Mouse (Mus musculus) natural killer cell, adult 2 months (primary cell): Measurements from ENCODE around the gene Cyp2u1.
"Not testable (repeated sequence)": the region's sequence is repeated elsewhere in the genome, so short reads cannot be mapped to it uniquely, and the experiment has no call there.

ENCODE experiments used
- DNase-seq, 2 experiments: peaks; one replicate each; pipeline ENCODE4 v3.0.0; 2022; ENCODE audit warnings: low spot score in 2 of 2

The Cyp2u1 gene

GRCm38 (mm10) chr3:131302452-131303319, at the start of gene Cyp2u1:
Gene Cyp2u1 (minus strand): TSS chr3:131303227.
- DNase-seq: peak; percentile 82 to 83

- no peak for DNase-seq
These were observed 47.5 kb upstream of the Cyp2u1 start for GRCm38 (mm10) chr3:131350539-131350938.

GRCm38 (mm10) chr3:131349013-131349412, 46.0 kb upstream of the Cyp2u1 start:
- DNase-seq: no peak

GRCm38 (mm10) chr3:131348579-131348950, 45.5 kb upstream of the Cyp2u1 start:
- no peak for DNase-seq

GRCm38 (mm10) chr3:131347831-131348578, 45.0 kb upstream of the Cyp2u1 start:
- no peak for DNase-seq

- no peak for DNase-seq
These were observed 42.9 kb upstream of the Cyp2u1 start for GRCm38 (mm10) chr3:131345903-131346302.

- no peak for DNase-seq
These were observed 40.3 kb upstream of the Cyp2u1 start for GRCm38 (mm10) chr3:131343311-131343710.

GRCm38 (mm10) chr3:131340885-131341284, 37.9 kb upstream of the Cyp2u1 start:
- DNase-seq: no peak

GRCm38 (mm10) chr3:131339280-131339679, 36.3 kb upstream of the Cyp2u1 start:
- no peak for DNase-seq

GRCm38 (mm10) chr3:131337749-131338148, 34.7 kb upstream of the Cyp2u1 start:
- not testable (repeated sequence) for DNase-seq

GRCm38 (mm10) chr3:131336629-131337028, 33.6 kb upstream of the Cyp2u1 start:
- no peak for DNase-seq

GRCm38 (mm10) chr3:131335117-131335547, 32.1 kb upstream of the Cyp2u1 start:
- DNase-seq: peak in 1 of 2 experiments; percentile 11

- DNase-seq: no peak
These were observed 24.2 kb upstream of the Cyp2u1 start for GRCm38 (mm10) chr3:131327189-131327588.

- no peak for DNase-seq
These were observed 23.6 kb upstream of the Cyp2u1 start for GRCm38 (mm10) chr3:131326637-131327036.

GRCm38 (mm10) chr3:131322081-131322815, 19.2 kb upstream of the Cyp2u1 start:
- no peak for DNase-seq

GRCm38 (mm10) chr3:131320184-131320583, 17.2 kb upstream of the Cyp2u1 start:
- DNase-seq: peak; percentile 45 to 68

- DNase-seq: no peak
These were observed 15.2 kb upstream of the Cyp2u1 start for GRCm38 (mm10) chr3:131318211-131318610.

GRCm38 (mm10) chr3:131317126-131317525, 14.1 kb upstream of the Cyp2u1 start:
- DNase-seq: no peak

- no peak for DNase-seq
These were observed 13.0 kb upstream of the Cyp2u1 start for GRCm38 (mm10) chr3:131315957-131316510.

GRCm38 (mm10) chr3:131312340-131312739, 9.3 kb upstream of the Cyp2u1 start:
- no peak for DNase-seq

GRCm38 (mm10) chr3:131310572-131310971, 7.5 kb upstream of the Cyp2u1 start:
- DNase-seq: no peak

GRCm38 (mm10) chr3:131307811-131308210, 4.8 kb upstream of the Cyp2u1 start:
- DNase-seq: no peak
